Mouse (Mus musculus): Measurements from ENCODE around the gene Sept10. TPM values are rescaled to one million over a fixed set of nuclear protein-coding genes. Genes with fewer than 3 reads are reported as not detected.

The Sept10 gene
- polyA plus RNA-seq, 1 experiment from 2014 or later, result 22.7 TPM

DNA sequence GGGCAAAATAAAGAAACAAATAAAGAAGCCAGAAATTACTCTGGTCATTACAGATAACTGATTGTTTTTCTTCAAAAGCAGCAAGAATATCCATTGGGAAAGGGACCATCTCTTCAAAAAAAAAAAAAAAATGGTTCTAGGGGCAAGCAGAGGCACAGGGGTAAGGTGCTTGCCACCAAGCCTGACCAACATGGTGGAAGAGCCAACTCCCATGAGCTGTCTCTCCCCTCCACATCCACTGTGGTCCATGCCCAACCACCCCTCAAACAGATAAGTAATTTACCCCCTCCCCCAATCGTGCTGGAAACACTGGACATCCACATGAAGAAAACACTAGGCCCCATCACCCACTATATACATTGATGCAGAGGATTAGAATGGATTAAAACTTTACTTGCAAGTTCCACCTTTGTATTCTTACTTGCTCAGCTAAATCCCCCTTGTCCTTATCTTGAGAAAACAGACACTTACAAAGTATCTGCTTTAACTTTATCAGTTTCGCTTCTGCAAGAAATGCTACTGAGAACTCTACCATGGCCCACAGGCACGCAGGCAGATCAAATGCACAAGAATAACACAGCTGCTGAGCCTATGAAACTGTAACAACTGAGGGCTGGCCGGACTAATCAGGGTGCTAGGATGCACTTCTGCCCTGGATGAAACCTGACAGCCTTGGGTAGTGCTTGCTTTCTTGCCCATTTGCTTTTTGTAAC, 59.3 kb downstream of the Sept10 start:
- no peak overlapping the region for H3K27ac ChIP-seq
- no peak overlapping the region for H3K4me3 ChIP-seq
- H3K27me3 ChIP-seq, result no peaks in the 10 kb centered on the region
- H3K4me1 ChIP-seq (replicated peaks), result no peaks in the 10 kb centered on the region
- WGBS, result 77% methylated on average over 4 of the region's 4 CpGs
- H3K4me2 ChIP-seq, result no peak overlapping the region
- ATAC-seq (ENCODE audit: low FRiP score), result no peak
- 0 out of 2 replicates have a peak, but pooled peaks cover 2% of the 10 kb centered on the region for H3K36me3 ChIP-seq
- no peaks in the 10 kb centered on the region for H3K9me3 ChIP-seq
- no peak overlapping the region for H3K9ac ChIP-seq

DNA sequence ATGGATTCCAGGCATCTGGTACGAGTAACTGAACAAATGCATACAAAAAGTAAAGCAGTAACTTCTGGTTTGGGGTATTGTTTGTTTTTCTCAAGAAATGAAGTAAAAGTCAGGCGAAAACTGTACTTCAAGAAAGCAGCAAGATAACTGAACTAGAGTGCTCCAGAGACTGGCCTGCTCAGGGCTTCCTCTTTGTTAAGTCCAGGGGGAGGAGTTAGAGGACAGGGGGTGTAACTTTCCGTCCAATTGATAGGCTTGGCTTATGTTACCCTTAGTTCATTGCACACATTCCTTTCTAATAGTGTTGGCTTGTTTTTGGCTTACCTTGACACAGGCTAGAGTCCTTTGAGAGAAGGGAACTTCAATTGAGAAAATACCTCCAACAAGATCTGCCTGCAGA, 63.0 kb downstream of the Sept10 start:
- no peaks in the 10 kb centered on the region for H3K9me3 ChIP-seq
- no peak overlapping the region for H3K27ac ChIP-seq
- H3K4me1 ChIP-seq (replicated peaks), result no peaks in the 10 kb centered on the region
- ATAC-seq (ENCODE audit: low FRiP score), result no peak
- H3K27me3 ChIP-seq, result no peaks in the 10 kb centered on the region
- no peak overlapping the region for H3K4me2 ChIP-seq
- WGBS, result 82% methylated on average over 3 of the region's 3 CpGs
- no peaks in the 10 kb centered on the region for H3K36me3 ChIP-seq
- H3K9ac ChIP-seq, result no peak overlapping the region
- H3K4me3 ChIP-seq, result no peak overlapping the region

DNA sequence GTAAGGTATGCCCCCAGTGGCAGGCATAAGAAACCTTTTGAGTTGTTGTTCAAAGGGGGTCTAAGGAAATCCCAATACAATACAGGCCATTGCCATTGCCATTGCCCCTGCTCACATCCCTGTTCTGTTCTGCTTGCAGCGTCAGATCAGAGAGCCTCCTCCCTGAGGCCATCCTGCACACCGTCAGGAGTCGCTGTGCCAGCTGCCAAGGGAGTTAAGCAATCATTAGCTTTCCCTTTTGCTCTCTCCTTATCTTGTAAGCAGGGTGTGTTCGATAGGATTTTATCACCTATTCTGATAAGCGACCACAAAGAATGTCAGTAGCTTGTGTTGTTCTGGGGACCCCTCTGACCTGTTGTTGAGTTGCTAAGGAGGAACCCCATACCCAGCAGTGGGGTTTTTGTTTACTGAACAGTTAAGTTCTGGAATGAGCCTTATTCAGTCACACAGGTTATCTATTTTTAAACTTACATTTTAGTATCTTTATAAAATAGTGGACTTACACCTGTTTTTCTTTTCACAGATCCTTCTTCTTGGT, 69.0 kb downstream of the Sept10 start:
- no peak overlapping the region for H3K9ac ChIP-seq
- peaks cover 4% of the 10 kb centered on the region for H3K4me1 ChIP-seq (replicated peaks)
- H3K27me3 ChIP-seq, result peaks cover 5% of the 10 kb centered on the region; the same call in 1 of the 2 replicates
- no peaks in the 10 kb centered on the region for H3K9me3 ChIP-seq
- 77% methylated on average over 5 of the region's 5 CpGs for WGBS
- H3K36me3 ChIP-seq, result no peaks in the 10 kb centered on the region
- H3K27ac ChIP-seq, result no peak overlapping the region
- no peak overlapping the region for H3K4me3 ChIP-seq
- H3K4me2 ChIP-seq, result no peak overlapping the region
- no peak for ATAC-seq (ENCODE audit: low FRiP score)

DNA sequence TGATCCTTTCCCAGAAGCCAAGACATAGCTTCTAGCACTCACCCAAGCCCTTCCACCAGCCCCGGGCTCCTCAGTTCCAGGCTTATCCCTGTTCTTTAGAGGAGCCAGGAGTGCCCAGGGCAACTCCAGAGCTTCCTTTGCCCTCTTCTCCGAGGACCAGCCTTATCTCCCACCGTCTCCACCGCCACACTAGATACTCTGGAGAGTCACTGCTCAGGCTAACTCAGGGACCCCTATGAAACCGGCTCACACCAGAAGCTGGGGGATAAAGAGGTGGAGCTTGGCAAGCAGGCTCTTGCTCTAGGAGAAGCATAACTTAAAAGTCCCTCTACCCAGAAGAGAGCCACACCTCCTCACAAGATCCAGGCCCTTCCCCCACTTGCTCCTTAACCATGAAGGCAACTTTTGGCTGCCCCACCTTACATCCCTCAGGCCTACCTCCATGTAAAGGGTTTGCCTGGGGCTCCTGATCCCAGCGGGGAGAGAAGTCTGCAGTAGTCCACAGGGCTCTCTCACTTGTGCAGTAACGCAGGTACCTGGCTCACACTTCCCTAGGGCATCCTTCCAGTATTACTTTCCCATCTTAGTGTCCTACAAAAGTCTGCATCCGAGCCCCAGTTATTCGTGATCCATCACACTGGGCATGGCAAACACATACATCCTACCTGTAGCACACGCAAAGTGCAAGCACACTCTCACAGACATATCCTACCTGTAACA, 70.5 kb downstream of the Sept10 start:
- no peak for ATAC-seq (ENCODE audit: low FRiP score)
- peaks cover 4% of the 10 kb centered on the region for H3K4me1 ChIP-seq (replicated peaks)
- no peak overlapping the region for H3K9ac ChIP-seq
- WGBS, result 89% methylated on average over 10 of the region's 10 CpGs
- H3K4me3 ChIP-seq, result no peak overlapping the region
- H3K27me3 ChIP-seq, result peaks cover 5% of the 10 kb centered on the region; the same call in 1 of the 2 replicates
- H3K27ac ChIP-seq, result no peak overlapping the region
- no peaks in the 10 kb centered on the region for H3K9me3 ChIP-seq
- H3K4me2 ChIP-seq, result no peak overlapping the region
- H3K36me3 ChIP-seq, result no peaks in the 10 kb centered on the region

DNA sequence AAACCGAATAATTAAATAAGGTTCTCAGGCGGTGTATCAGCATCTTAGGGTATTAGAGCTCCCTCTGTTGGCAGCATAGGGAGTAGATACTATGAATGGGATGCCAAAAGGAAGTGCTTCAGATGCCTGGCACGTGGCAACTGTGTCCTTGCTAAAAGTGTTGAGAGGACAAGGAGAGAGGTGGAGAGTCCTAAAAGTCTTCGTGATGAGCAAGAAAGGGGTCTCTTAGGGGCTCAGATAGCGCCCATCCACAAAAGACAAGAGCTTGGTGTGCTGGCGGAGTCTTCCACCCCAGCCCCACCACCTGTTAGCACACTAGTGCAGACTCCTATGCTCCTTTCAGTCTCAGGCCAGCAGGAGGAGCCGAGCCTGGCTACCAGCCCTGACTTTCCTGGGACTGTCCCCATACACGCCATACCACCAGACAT, 71.7 kb downstream of the Sept10 start:
- no peak overlapping the region for H3K4me3 ChIP-seq
- H3K4me2 ChIP-seq, result no peak overlapping the region
- no peaks in the 10 kb centered on the region for H3K36me3 ChIP-seq
- no peak overlapping the region for H3K27ac ChIP-seq
- ATAC-seq (ENCODE audit: low FRiP score), result peak; percentile 78
- H3K9ac ChIP-seq, result no peak overlapping the region
- H3K9me3 ChIP-seq, result no peaks in the 10 kb centered on the region
- H3K4me1 ChIP-seq (replicated peaks), result peaks cover 4% of the 10 kb centered on the region
- WGBS, result 16% methylated on average over 8 of the region's 8 CpGs
- H3K27me3 ChIP-seq, result peaks cover 5% of the 10 kb centered on the region; the same call in 1 of the 2 replicates

DNA sequence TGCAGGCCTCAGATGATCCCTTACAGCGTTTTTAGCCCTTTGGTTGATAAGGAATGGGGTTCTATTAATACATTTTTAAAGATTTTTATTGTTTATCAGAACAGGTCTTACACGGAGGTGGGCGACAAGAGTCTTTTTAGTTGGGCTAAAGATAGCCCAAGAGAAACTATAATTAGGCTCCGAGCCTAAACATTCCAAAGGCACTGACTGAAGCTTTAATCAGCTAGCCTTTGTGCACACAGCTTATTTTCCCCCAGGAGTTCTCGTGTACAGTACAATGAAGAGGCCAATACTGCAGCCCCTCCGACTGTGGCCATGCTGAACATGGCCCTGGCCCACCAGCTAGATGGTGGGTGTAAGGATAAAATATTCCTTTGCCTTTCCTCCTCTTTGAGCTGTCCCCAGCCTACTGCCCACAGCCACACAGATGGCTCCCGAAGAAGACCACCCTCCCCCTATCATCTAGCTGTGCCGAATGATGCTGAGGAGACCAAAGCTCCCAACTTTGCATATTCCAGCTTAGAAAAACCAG, 88.1 kb downstream of the Sept10 start:
- peaks cover 4% of the 10 kb centered on the region for H3K4me1 ChIP-seq (replicated peaks)
- no peaks in the 10 kb centered on the region for H3K9me3 ChIP-seq
- no peak overlapping the region for H3K9ac ChIP-seq
- 62% methylated on average over 8 of the region's 8 CpGs for WGBS
- H3K36me3 ChIP-seq, result peaks cover 5% of the 10 kb centered on the region; the same call in 1 of the 2 replicates
- H3K27ac ChIP-seq, result no peak overlapping the region
- ATAC-seq (ENCODE audit: low FRiP score), result no peak
- no peak overlapping the region for H3K4me3 ChIP-seq
- no peaks in the 10 kb centered on the region for H3K27me3 ChIP-seq
- H3K4me2 ChIP-seq, result no peak overlapping the region

DNA sequence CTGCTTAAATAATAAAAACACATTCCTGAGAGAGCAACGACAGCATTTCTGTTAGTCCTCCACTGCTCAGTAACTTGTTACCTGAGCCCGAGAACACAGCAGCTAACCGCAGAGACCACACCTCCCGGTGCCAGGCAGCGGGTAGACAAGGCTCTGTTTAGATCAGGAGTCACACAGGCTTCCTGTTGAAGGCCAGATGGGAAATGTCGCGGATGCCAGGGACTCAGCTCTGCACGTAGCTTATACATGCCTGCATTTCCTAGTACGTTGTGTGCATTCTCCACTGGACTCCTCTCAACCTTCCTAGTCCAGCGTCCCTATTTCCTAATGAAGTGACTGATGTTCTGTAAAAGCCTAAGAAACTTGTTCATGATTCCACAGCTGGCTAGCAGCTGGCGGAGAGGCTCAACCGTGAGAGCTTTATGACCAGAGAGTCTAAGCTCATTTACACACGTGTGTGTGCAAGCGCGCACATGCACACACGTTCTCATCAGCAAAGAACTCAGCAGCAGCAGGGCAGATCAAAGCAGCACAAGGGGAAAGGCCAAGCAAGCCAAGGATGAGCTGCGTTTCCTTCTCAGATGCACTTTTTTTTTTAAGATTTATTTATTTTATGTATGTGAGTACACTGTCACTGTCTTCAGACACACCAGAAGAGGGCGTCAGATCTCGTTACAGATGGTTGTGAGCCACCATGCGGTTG, 89.6 kb downstream of the Sept10 start:
- Histone ChIP-seq H3K4me1 (replicated peaks) (peaks cover 4% of the 10 kb centered on the region), H3K4me3 (no peak overlapping the region), H3K36me3 (peaks cover 5% of the 10 kb centered on the region; the same call in 1 of the 2 replicates), H3K9me3 (no peaks in the 10 kb centered on the region), H3K9ac (no peak overlapping the region), H3K4me2 (no peak overlapping the region), H3K27me3 (no peaks in the 10 kb centered on the region), H3K27ac (no peak overlapping the region)
- WGBS, result 82% methylated on average over 20 of the region's 20 CpGs
- no peak for ATAC-seq (ENCODE audit: low FRiP score)

DNA sequence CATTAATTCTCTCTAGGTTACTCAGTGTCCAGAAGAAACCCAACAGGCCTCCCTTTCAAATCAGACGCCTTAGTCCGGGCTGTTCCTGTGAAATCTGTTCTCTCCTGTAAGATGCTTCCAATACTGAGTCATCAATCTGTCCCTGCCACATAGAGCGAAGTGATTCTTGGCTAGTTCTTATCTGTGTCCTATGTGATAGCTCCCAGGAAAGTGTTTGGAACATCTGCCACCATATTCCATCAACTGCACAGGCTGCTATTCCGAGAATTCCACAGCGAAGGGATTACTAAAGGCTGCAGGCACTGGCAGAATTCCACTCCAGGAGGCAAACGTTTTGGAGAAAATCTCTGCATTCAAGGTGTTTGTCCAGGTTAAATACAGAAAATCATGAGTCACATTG, 94.0 kb downstream of the Sept10 start:
- Histone ChIP-seq H3K4me3 (no peak overlapping the region), H3K4me2 (no peak overlapping the region), H3K9me3 (no peaks in the 10 kb centered on the region), H3K9ac (no peak overlapping the region), H3K4me1 (replicated peaks) (no peaks in the 10 kb centered on the region), H3K36me3 (no peaks in the 10 kb centered on the region), H3K27me3 (no peaks in the 10 kb centered on the region), H3K27ac (no peak overlapping the region)
- WGBS, result 86% methylated on average over 6 of the region's 6 CpGs
- ATAC-seq (ENCODE audit: low FRiP score), result no peak

DNA sequence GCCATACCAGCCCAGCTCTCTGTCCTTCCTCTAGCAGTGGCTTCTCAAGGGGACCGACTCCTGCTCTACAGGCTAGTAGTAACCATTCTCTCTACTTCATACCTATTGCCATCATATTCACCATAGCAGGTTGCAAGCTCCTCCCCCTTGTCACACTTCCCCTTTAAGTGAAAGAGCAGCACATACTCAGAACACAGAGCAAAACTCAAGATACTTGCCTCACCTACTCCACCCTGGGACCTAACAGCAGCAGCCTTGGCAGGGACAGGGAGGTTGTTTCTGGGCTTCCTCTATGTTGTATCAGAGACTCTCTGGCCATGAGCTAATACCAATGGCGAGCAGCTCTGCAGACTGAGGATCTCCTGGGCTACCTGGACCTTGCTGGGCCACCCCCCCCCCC, 96.2 kb downstream of the Sept10 start:
- whole genome bisulfite sequencing, result 97% methylated on average over 2 of the region's 2 CpGs
- H3K4me1 ChIP-seq (replicated peaks), result no peaks in the 10 kb centered on the region
- H3K9ac ChIP-seq, result no peak overlapping the region
- no peak for ATAC-seq (ENCODE audit: low FRiP score)
- no peaks in the 10 kb centered on the region for H3K9me3 ChIP-seq
- H3K27ac ChIP-seq, result no peak overlapping the region
- no peak overlapping the region for H3K4me2 ChIP-seq
- H3K27me3 ChIP-seq, result no peaks in the 10 kb centered on the region
- no peaks in the 10 kb centered on the region for H3K36me3 ChIP-seq
- H3K4me3 ChIP-seq, result no peak overlapping the region

DNA sequence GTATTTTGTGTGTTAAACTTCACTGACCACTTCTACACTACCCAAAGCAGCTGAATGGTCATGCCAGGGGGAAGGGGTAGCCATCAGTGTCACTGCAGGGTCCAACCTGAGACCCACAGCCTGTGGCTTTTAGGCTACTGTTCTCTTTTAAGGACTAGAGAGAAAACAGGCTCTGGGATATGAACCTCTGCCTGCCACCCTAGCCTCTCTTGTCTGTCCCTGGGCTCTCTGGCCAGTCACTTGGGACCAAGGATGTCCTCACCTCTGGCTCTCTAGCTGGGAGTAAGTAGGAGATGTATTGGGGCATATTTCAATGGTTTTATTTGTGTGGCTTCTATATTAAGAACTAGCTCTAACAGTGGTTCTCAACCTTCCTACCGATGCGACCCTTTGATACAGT, 101.8 kb downstream of the Sept10 start:
- WGBS, result 89% methylated on average over 2 of the region's 2 CpGs
- Histone ChIP-seq H3K4me3 (no peak overlapping the region), H3K36me3 (no peaks in the 10 kb centered on the region), H3K9ac (no peak overlapping the region), H3K4me2 (no peak overlapping the region), H3K27me3 (no peaks in the 10 kb centered on the region), H3K27ac (no peak overlapping the region), H3K9me3 (no peaks in the 10 kb centered on the region), H3K4me1 (replicated peaks) (no peaks in the 10 kb centered on the region)
- no peak for ATAC-seq (ENCODE audit: low FRiP score)

DNA sequence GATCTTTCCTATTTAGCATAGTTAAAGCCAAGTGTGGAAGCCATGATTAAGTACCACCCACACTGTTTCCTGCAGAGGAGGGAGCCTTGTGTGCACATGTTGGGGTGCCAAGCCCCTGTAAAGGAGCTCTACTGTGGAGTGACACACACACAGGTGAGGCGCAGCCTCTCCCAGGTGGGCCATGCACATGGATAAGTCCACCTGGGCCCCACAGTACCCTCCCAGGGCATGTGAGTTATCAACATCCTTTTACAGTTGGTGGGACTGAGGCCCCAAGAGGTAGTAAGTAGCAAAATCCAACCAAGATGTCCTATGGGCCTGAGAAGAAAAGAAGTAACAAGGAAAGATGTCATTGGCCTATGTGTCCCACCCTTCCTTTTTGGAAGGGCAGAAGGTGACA, 102.6 kb downstream of the Sept10 start:
- Histone ChIP-seq H3K27ac (no peak overlapping the region), H3K36me3 (no peaks in the 10 kb centered on the region), H3K9ac (no peak overlapping the region), H3K4me1 (replicated peaks) (no peaks in the 10 kb centered on the region), H3K4me2 (no peak overlapping the region), H3K27me3 (no peaks in the 10 kb centered on the region), H3K4me3 (no peak overlapping the region), H3K9me3 (no peaks in the 10 kb centered on the region)
- 94% methylated on average over 1 of the region's 1 CpGs for WGBS
- ATAC-seq (ENCODE audit: low FRiP score), result no peak

DNA sequence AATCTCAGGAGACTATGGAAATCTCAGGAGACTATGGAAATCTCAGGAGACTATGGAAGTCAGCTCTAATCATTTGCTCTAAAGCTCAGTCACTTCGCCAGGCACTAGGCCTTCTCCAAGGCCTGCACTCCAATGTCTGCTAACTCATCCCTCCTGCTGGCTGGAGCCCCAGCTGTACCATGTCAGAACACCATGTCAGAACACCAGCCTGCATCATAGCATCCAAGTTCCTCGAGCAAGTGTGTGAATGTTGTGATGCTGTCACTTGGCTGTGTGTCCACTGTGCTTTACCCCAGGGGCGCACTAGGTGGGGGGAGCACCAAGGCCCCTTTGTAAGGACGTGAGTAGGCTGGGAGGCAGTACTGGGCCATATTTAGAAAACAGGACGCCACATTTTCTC, 104.1 kb downstream of the Sept10 start:
- Histone ChIP-seq H3K27me3 (no peaks in the 10 kb centered on the region), H3K9me3 (no peaks in the 10 kb centered on the region), H3K4me1 (replicated peaks) (no peaks in the 10 kb centered on the region), H3K36me3 (no peaks in the 10 kb centered on the region), H3K4me3 (no peak overlapping the region), H3K9ac (no peak overlapping the region), H3K27ac (no peak overlapping the region), H3K4me2 (no peak overlapping the region)
- 84% methylated on average over 5 of the region's 5 CpGs for WGBS
- no peak for ATAC-seq (ENCODE audit: low FRiP score)
